Mouse (Mus musculus): ENCODE data around the gene Gja10. TPM values are rescaled to one million over a fixed set of nuclear protein-coding genes. Genes with fewer than 3 reads are reported as not detected.
A peak's percentile ranks its signal among the peaks of the same experiment; 100 is the strongest.

The Gja10 gene
- polyA plus RNA-seq, 1 experiment, result not detected

GRCm38 (mm10) chr4:32569054-32569453, 33.5 kb downstream of the Gja10 start:
- TF ChIP-seq MAX (IDR thresholded peaks at IDR 0.05), result peak; percentile 16
- no peak for TF ChIP-seq USF1 (IDR thresholded peaks at IDR 0.05; ENCODE audit: low read depth)
- peak; percentile 67 for TF ChIP-seq CEBPB (IDR thresholded peaks at IDR 0.05; ENCODE audit: low read depth)
- peak; percentile 20 for TF ChIP-seq MYOD1 (IDR thresholded peaks at IDR 0.05; ENCODE audit: control insufficient read depth, insufficient read length, low read depth)
- peak; percentile 83 for TF ChIP-seq FOSL1 (IDR thresholded peaks at IDR 0.05; ENCODE audit: insufficient read depth, low read length, poor library complexity, severe bottlenecking)
- no peaks in the 10 kb centered on the region for H3K79me3 ChIP-seq (ENCODE audit: low read depth)
- H3K36me3 ChIP-seq (ENCODE audit: control insufficient read depth, insufficient read depth), result no peaks in the 10 kb centered on the region
- no peak overlapping the region for H3K4me3 ChIP-seq (ENCODE audit: insufficient read depth, poor library complexity, severe bottlenecking)
- no peaks in the 10 kb centered on the region for H3K27me3 ChIP-seq (ENCODE audit: control insufficient read depth, insufficient read depth, insufficient read length)
- no peaks in the 10 kb centered on the region for H3K79me2 ChIP-seq (ENCODE audit: control insufficient read depth, insufficient read depth)
- H3ac ChIP-seq (ENCODE audit: control insufficient read depth, insufficient read length, low read depth), result no peak overlapping the region

- no peaks in the 10 kb centered on the region for H3K79me3 ChIP-seq (ENCODE audit: low read depth)
- H3K79me2 ChIP-seq (ENCODE audit: control insufficient read depth, insufficient read depth), result no peaks in the 10 kb centered on the region
- no peaks in the 10 kb centered on the region for H3K36me3 ChIP-seq (ENCODE audit: control insufficient read depth, insufficient read depth)
- H3K4me3 ChIP-seq (ENCODE audit: insufficient read depth, poor library complexity, severe bottlenecking), result no peak overlapping the region
- no peak overlapping the region for H3ac ChIP-seq (ENCODE audit: control insufficient read depth, insufficient read length, low read depth)
- no peak for TF ChIP-seq USF1 (IDR thresholded peaks at IDR 0.05; ENCODE audit: low read depth)
- TF ChIP-seq MYOG (IDR thresholded peaks at IDR 0.05; ENCODE audit: control insufficient read depth, extremely low read depth, insufficient read length), result no peak
- no peak for TF ChIP-seq CEBPB (IDR thresholded peaks at IDR 0.05; ENCODE audit: low read depth)
- no peak for TF ChIP-seq MYOD1 (IDR thresholded peaks at IDR 0.05; ENCODE audit: control insufficient read depth, insufficient read length, low read depth)
- no peak for TF ChIP-seq CTCF (IDR thresholded peaks at IDR 0.05; ENCODE audit: control insufficient read depth, insufficient read depth, insufficient read length)
- TF ChIP-seq MAX (IDR thresholded peaks at IDR 0.05), result no peak
- TF ChIP-seq FOSL1 (IDR thresholded peaks at IDR 0.05; ENCODE audit: insufficient read depth, low read length, poor library complexity, severe bottlenecking), result no peak
- H3K27me3 ChIP-seq (ENCODE audit: control insufficient read depth, insufficient read depth, insufficient read length), result no peaks in the 10 kb centered on the region
These were observed 37.6 kb downstream of the Gja10 start for GRCm38 (mm10) chr4:32564918-32565317.

- H3ac ChIP-seq (ENCODE audit: control insufficient read depth, insufficient read length, low read depth), result no peak overlapping the region
- no peaks in the 10 kb centered on the region for H3K79me3 ChIP-seq (ENCODE audit: low read depth)
- no peak overlapping the region for H3K4me3 ChIP-seq (ENCODE audit: insufficient read depth, poor library complexity, severe bottlenecking)
- no peaks in the 10 kb centered on the region for H3K36me3 ChIP-seq (ENCODE audit: control insufficient read depth, insufficient read depth)
- TF ChIP-seq CTCF (IDR thresholded peaks at IDR 0.05; ENCODE audit: control insufficient read depth, insufficient read depth, insufficient read length) (no peak), MYOG (IDR thresholded peaks at IDR 0.05; ENCODE audit: control insufficient read depth, extremely low read depth, insufficient read length) (no peak), CEBPB (IDR thresholded peaks at IDR 0.05; ENCODE audit: low read depth) (no peak), FOSL1 (IDR thresholded peaks at IDR 0.05; ENCODE audit: insufficient read depth, low read length, poor library complexity, severe bottlenecking) (no peak), MYOD1 (IDR thresholded peaks at IDR 0.05; ENCODE audit: control insufficient read depth, insufficient read length, low read depth) (no peak), MAX (IDR thresholded peaks at IDR 0.05) (no peak), USF1 (IDR thresholded peaks at IDR 0.05; ENCODE audit: low read depth) (no peak)
- H3K27me3 ChIP-seq (ENCODE audit: control insufficient read depth, insufficient read depth, insufficient read length), result no peaks in the 10 kb centered on the region
- H3K79me2 ChIP-seq (ENCODE audit: control insufficient read depth, insufficient read depth), result no peaks in the 10 kb centered on the region
These were observed 38.1 kb downstream of the Gja10 start for GRCm38 (mm10) chr4:32564416-32564815.

- no peaks in the 10 kb centered on the region for H3K27me3 ChIP-seq (ENCODE audit: control insufficient read depth, insufficient read depth, insufficient read length)
- no peak for TF ChIP-seq CEBPB (IDR thresholded peaks at IDR 0.05; ENCODE audit: low read depth)
- no peak for TF ChIP-seq FOSL1 (IDR thresholded peaks at IDR 0.05; ENCODE audit: insufficient read depth, low read length, poor library complexity, severe bottlenecking)
- no peak for TF ChIP-seq MAX (IDR thresholded peaks at IDR 0.05)
- no peak for TF ChIP-seq MYOG (IDR thresholded peaks at IDR 0.05; ENCODE audit: control insufficient read depth, extremely low read depth, insufficient read length)
- TF ChIP-seq CTCF (IDR thresholded peaks at IDR 0.05; ENCODE audit: control insufficient read depth, insufficient read depth, insufficient read length), result no peak
- no peak for TF ChIP-seq MYOD1 (IDR thresholded peaks at IDR 0.05; ENCODE audit: control insufficient read depth, insufficient read length, low read depth)
- TF ChIP-seq USF1 (IDR thresholded peaks at IDR 0.05; ENCODE audit: low read depth), result no peak
- H3K4me3 ChIP-seq (ENCODE audit: insufficient read depth, poor library complexity, severe bottlenecking), result no peak overlapping the region
- H3ac ChIP-seq (ENCODE audit: control insufficient read depth, insufficient read length, low read depth), result no peak overlapping the region
- no peaks in the 10 kb centered on the region for H3K79me2 ChIP-seq (ENCODE audit: control insufficient read depth, insufficient read depth)
- H3K36me3 ChIP-seq (ENCODE audit: control insufficient read depth, insufficient read depth), result no peaks in the 10 kb centered on the region
- no peaks in the 10 kb centered on the region for H3K79me3 ChIP-seq (ENCODE audit: low read depth)
These were observed 40.0 kb downstream of the Gja10 start for GRCm38 (mm10) chr4:32562319-32563115.

GRCm38 (mm10) chr4:32561555-32562095, 40.9 kb downstream of the Gja10 start:
- H3K79me2 ChIP-seq (ENCODE audit: control insufficient read depth, insufficient read depth), result no peaks in the 10 kb centered on the region
- no peak overlapping the region for H3ac ChIP-seq (ENCODE audit: control insufficient read depth, insufficient read length, low read depth)
- H3K27me3 ChIP-seq (ENCODE audit: control insufficient read depth, insufficient read depth, insufficient read length), result no peaks in the 10 kb centered on the region
- no peaks in the 10 kb centered on the region for H3K36me3 ChIP-seq (ENCODE audit: control insufficient read depth, insufficient read depth)
- no peak overlapping the region for H3K4me3 ChIP-seq (ENCODE audit: insufficient read depth, poor library complexity, severe bottlenecking)
- TF ChIP-seq USF1 (IDR thresholded peaks at IDR 0.05; ENCODE audit: low read depth), result no peak
- TF ChIP-seq FOSL1 (IDR thresholded peaks at IDR 0.05; ENCODE audit: insufficient read depth, low read length, poor library complexity, severe bottlenecking), result no peak
- no peak for TF ChIP-seq MAX (IDR thresholded peaks at IDR 0.05)
- TF ChIP-seq MYOG (IDR thresholded peaks at IDR 0.05; ENCODE audit: control insufficient read depth, extremely low read depth, insufficient read length), result no peak
- TF ChIP-seq MYOD1 (IDR thresholded peaks at IDR 0.05; ENCODE audit: control insufficient read depth, insufficient read length, low read depth), result no peak
- TF ChIP-seq CTCF (IDR thresholded peaks at IDR 0.05; ENCODE audit: control insufficient read depth, insufficient read depth, insufficient read length), result no peak
- no peak for TF ChIP-seq CEBPB (IDR thresholded peaks at IDR 0.05; ENCODE audit: low read depth)
- H3K79me3 ChIP-seq (ENCODE audit: low read depth), result no peaks in the 10 kb centered on the region

Data from C2C12 (cell line).